Mouse (Mus musculus) E14TG2a.4 (cell line): ENCODE results near the gene Gstp1.

Experiments
- CTCF ChIP-seq: conservative IDR thresholded peaks from 2 replicates; pipeline ENCODE4 v1.5.1; 2014; ENCODE audit warnings: low read length
- NANOG ChIP-seq: IDR thresholded peaks from 2 replicates; pipeline ENCODE4 v1.6.1; 2014; ENCODE audit warnings: borderline replicate concordance, low read length, mixed read lengths
- POU5F1 ChIP-seq: IDR thresholded peaks from 2 replicates; pipeline ENCODE4 v1.6.1; 2014; ENCODE audit warnings: low read length, borderline replicate concordance

DNA sequence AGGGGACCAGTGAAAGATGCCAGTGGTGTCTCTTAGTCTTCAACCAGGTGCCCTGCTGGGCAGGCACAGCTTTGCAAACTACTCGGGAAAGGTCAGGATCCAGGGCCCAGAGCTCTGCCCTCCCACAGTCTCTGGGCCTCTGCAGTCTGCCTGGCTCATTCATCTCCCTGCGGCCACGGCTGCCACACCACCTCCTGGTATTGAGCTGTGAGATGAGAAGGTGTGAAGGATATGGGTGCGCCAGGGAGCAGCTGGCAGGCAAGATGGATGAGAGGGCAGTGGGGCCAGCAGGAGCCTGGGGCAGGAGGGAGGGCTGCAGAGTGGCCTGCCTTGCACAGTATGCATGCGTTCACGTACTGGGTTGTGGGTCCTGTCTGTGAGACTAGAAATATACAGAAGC is 47.0 kb downstream of the Gstp1 start:
- TF ChIP-seq CTCF (no peak), NANOG (no peak), POU5F1 (no peak)
